Mouse (Mus musculus) mammary gland, adult 2 months (tissue): Measurements from ENCODE around the gene Snrpe. TPM values are rescaled to one million over a fixed set of nuclear protein-coding genes. Genes with fewer than 3 reads are reported as not detected.

Experiments used
- polyA plus RNA-seq: library from polyadenylated mRNA; depleted of rRNA; stranded (reverse); fragments of >200 nt; gene quantifications from 2 replicates; pipeline ENCODE4 v1.2.3, GENCODE M21; 2012; ENCODE audit warnings: low replicate concordance; rRNA removed

The Snrpe gene
- 12.3 and 31.1 TPM in 2 replicates for polyA plus RNA-seq

DNA sequence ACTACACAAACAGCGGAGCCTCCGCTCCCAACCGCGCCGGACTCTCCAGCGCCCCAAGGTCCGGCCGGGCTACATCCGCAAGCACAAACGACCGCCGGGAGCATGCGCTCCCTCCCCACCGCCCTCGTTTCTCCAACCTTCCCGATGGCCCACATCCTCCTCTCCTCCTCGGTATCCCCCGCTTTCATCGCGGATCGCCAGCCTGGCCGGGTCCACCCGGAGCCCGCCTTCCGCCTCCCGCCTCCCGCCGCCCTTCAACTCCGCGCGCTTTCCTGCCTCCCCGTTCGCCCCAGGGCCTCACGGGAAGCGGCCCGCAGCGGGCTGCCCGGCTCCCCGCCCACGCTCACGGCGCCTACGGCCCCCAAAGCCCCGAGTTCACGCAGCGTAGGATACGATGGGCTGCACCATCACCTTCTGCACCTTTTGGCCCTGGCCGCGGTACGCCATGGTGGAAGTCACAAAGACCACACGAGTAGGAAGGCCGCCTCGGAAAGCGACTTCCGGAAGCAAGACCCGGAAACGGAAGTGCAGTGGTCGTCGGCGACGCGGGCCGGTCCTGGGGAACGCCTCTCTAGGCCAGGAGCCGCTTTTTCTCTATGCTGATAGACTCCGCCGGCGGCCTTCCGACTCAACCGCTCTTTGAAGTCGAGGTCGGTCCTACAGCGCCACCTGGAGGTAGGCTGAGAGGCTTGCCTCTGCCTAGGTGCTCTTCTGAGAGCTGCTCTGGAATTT is at the start of gene Snrpe:
TSS of gene Snrpe (minus strand) at position 521 of the 732 bp plus-strand sequence.

Other genes starting within 250 kb of the Snrpe start
- 1.0 and 2.3 TPM in 2 replicates for gene Etnk2, start 246.7 kb downstream of the Snrpe start, polyA plus RNA-seq
- gene Sox13, start 185.9 kb downstream of the Snrpe start, polyA plus RNA-seq = 33.3 and 37.6 TPM in 2 replicates
- gene Zbed6, start 50.6 kb upstream of the Snrpe start, polyA plus RNA-seq = 1.2 and 7.0 TPM in 2 replicates
- gene Gm38394, start 51.0 kb upstream of the Snrpe start, polyA plus RNA-seq = 2.7 and 5.5 TPM in 2 replicates
- gene Lax1, start 79.8 kb upstream of the Snrpe start, polyA plus RNA-seq = 11.5 and 11.7 TPM in 2 replicates
- 9.1 and 14.1 TPM in 2 replicates for gene Atp2b4, start 190.8 kb upstream of the Snrpe start, polyA plus RNA-seq